Mouse (Mus musculus) liver, adult 2 months (tissue): ENCODE data around the gene Acaca.

Source experiments
- CTCF ChIP-seq: fragments of 200-500 bp; IDR thresholded peaks from 2 replicates; pipeline ENCODE4 v1.5.1; 2011; ENCODE audit warnings: low read depth, low read length, control low read depth
- POLR2A ChIP-seq: fragments of 200-500 bp; IDR thresholded peaks from 2 replicates; pipeline ENCODE4 v1.6.1; 2011; ENCODE audit warnings: low read length, control low read depth; ENCODE audit not compliant: insufficient read depth; ENCODE audit errors: extremely low read depth

GRCm38 (mm10) chr11:84243562-84243961 lies 114.1 kb downstream of the Acaca start:
- no peak for TF ChIP-seq POLR2A
- TF ChIP-seq CTCF: peak; percentile 59
